Mouse (Mus musculus) CD4-positive helper T cell, adult 2 months (primary cell): ENCODE measurements at regions not wholly inside any gene's neighbourhood (a gene's known extent, or its start where the extent isn't known, plus 50 kb on each side); places are given as distances from the start of the nearest gene placed in this dataset.

Experiments used
- DNase-seq: peaks from one replicate; pipeline ENCODE4 v3.0.0-alpha.2; 2012; ENCODE audit warnings: low read depth, missing footprints, low spot score

GRCm38 (mm10) chr12:68683897-68684296 is 475.1 kb downstream of the Rps29 start:
- DNase-seq, result no peak

GRCm38 (mm10) chr12:68683176-68683575 is 475.8 kb downstream of the Rps29 start:
- DNase-seq, result no peak

DNA sequence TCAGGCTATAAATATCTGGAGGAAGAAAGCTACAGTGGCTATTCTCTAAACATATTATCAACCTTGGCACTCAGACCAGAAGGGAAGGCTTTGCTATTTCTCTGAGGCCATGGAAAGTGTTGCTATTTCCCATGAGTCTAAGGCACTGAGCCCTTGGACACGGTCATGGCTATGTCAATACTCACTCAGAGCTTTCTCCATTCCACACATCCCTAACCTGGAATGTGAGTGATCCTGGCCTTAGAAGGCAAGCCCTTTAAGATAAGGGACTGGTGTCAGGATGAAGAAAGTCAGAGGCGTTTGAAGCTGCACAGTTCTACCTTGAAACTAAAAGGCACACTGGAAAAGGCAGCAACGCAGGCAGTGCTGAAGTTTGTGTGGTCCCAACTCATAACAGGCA is 478.3 kb downstream of the Rps29 start:
- no peak for DNase-seq

- DNase-seq, result no peak
These were observed 482.8 kb downstream of the Rps29 start for GRCm38 (mm10) chr12:68676096-68676775.

DNA sequence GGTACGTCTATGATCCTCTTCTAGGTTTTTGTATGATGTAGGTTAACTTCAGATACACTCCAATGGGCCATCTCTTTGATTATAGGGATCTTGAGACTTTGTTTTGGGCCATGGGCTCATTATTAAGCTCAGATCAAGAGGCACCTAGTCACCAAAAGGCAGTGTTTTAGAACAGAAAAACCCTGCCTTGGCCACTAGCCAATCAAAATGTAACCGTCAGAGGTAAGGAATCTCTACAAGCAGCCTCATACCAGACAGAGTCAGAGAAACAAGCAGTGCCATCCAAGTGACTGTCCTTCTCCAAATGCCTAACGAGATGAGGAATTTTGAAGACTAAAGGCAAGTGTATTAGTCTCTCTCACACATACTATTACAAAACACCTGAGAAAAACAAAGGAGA is 487.0 kb downstream of the Rps29 start:
- no peak for DNase-seq

- DNase-seq, result no peak
These were observed 512.9 kb downstream of the Rps29 start for GRCm38 (mm10) chr12:68645901-68646585.

DNA sequence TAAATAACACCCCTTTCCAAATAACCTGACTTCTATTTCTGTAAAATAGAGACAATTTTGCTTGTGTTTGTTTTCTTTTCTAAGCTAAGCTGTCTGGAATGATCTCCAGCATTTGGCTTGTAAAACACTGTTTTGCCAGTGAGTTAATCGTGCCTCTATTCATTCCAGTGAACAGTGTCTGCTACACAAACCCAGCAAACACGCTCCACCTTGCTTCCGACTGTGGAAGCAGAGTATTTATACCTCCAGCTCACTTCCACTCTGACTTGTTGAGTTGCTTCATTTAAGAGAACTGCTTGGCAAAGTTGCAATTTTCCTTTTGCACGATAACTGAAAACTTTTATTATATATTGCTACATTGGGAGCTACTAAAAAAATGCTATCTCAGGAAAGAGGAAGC is 515.3 kb downstream of the Rps29 start:
- no peak for DNase-seq

DNA sequence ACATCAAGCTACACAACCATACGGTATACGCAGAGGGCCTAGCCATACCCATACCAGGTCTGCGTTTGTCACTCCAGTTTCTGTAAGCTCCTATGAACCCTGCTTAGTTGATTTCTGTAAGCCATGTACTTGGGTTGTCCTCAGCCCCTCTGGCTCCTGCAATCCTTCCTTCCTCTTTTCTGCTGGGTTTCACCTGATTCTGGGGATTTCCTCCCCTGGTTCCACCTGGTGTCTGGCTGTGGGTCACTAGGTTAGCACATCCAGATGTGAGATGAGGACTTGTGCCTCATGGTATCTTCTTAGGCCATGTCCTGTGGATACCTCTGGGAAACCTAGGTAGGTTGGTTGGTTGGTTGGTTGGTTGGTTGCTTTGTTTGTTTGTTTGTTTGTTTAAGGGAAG is 526.5 kb downstream of the Rps29 start:
- DNase-seq, result no peak

DNA sequence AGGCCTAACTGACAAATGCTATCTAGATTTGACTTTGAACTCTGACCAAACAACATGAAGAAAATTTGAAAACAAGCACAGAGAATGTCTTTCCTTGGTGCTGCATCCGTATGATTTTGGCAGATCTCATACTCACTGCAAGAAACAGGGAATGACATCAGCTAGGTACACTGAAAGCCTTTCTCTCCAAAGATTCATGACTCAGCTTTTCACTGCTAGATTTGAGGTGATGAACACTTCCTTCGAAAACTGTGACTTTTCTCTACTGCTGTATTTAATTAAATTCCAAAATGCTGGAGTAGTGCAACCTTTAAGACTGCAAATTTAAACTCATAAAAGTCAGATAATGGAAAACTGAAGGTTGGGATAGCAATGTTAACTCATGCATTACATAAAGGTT is 540.6 kb downstream of the Rps29 start:
- DNase-seq, result no peak

DNA sequence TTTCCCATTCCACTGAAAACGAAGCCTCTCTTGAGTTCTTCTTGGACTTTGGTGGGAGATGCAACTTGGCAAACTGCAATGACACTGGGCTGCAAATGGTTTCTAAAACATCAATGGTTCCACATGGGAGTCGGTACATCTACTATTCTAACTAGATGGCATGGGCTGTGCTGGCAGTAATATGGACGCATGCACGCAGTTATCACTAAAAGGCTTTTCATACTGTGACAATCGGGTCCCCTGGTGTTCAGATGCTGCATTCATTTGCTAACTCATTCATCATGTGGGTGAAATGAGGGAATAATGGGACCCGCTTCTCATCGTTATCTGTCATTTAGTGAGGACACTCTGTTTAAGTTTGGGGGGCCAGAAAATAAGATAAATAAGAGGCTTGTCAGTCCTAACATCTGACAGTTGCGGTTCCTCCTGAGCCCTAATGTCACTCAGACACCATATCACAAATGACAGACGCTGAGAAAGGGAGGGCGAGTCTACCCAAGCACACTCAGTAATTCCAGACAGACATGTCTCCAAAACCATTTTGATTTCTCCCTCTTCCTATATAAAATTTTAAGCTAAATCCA is 553.5 kb downstream of the Rps29 start:
- no peak for DNase-seq

GRCm38 (mm10) chr12:68604524-68605299 is 554.3 kb downstream of the Rps29 start:
- DNase-seq, result no peak

GRCm38 (mm10) chr12:68602682-68603081 is 556.3 kb downstream of the Rps29 start:
- no peak for DNase-seq

DNA sequence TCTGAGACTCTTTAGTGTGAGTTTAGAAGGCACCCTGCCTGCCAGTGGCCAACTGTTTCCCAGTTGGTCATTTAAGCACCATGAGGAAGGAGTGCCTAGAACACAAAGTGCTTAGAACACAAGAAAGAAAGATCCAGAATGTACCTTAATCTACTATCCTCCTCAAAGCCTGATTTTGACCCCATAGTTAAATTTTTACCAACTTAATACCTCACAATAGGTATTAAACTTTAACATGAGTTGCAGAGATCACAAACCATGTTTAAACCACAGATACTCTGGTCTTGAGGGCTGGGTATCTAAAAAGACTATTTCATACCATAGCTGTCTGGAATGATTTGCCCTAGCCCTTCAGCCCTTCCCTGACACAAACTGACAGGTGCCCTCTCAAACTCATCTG is 557.6 kb downstream of the Rps29 start:
- no peak for DNase-seq

DNA sequence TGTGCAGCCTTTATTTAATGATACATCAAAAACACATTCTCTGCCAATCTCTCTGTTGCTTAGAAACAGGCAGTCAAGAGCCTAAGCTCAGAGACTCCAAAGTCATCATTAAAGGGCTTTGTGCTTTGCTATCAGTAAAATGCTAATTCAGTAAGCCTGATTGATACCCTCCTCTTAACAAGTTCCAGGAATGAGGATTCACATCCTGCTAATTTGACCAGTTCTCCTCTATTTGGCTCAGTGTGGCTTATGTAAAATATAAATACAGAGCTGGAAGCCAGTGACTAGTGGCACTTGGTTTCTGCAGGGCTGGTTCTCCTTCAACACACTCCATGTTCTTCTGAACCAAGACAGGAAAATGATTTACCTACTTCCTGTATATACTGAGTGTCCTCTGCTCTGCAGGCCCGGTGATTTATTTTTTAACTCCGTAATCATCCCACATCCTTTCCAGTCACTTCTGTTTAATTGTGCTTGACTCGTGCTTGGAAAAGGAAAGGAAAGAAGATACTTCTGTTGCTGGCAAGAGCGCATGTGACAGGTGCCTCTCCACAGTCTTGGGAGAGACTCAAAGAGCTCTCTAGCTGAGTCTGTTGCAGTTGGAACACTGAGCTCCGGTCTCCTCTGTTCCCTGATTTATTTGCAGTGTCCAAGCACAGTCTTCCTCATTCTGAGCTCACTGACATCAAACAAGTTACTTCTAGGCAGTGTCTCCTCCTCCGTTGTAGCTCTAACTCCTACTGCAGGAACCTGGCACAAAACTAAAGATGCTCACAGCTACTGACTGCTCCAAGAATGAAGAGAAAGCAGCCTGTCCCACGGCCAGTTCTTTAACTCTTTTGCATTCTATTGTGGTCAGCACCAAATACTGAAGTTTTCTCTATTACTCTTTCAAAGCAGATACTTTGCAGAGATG is 559.0 kb downstream of the Rps29 start:
- DNase-seq, result no peak

DNA sequence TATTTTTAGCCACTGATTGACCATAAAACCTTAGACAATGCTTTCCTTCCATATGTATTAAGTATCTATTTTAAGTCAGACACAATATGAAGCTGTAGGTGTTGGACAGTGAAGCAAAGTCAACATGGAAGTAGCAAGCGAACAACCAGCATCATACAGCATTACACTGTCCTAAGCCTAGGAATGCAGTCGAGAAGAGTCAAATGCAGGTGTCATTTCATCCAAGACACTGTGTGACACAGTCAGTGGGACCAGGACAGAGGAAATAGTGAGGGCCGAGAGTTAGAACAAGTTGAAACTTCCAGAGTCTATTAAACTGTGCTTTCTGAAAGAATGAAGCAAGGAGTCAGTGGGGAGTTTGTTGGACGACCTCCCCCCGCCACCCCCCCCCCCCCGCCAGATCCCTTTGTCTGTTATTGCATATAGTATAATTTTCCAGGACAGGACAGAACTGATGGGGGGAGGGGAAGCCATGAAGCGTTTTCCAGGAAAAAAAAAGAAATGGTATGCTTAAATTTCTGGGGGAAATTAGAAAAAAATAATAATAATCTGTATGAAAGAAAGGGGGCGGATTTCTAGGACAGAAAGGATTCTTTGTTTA is 559.9 kb downstream of the Rps29 start:
- DNase-seq, result no peak

- DNase-seq, result no peak
These were observed 573.5 kb downstream of the Rps29 start for GRCm38 (mm10) chr12:68585524-68585872.

DNA sequence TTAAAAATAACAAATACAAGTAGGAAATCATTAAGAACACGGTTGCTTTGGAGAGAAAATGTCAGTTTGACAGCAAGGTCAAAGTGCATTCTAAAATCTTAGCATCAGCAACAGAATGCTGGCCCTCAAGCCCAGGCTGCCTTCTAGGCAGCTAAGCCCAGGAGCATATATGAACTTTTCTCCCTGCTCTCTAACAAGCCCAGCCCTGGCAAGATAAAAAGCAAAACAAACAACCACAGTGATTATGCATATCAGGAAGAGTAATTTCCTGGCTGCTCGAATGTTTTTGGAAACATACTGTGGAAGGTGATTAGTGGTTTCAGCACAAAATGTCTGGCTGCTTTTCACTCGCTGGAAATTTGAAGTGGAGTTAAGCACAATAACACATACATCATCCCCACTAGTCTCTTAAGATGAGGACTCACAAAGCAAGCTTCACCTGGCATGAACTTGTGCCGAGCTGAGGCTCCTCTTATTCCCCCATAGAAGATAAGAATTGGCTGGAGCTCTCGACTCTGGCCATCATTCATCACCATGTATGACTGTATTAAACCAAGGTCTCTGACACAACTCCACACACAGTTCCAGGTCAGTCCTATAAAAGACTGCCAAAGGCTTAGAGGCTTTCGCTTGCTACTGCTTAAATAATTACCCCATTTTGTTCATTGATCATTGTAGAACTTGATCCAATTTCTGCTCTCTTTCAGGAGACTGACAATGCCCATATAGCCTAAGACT is 574.0 kb downstream of the Rps29 start:
- no peak for DNase-seq

GRCm38 (mm10) chr12:68579909-68580308 is 579.1 kb downstream of the Rps29 start:
- DNase-seq, result no peak

- no peak for DNase-seq
These were observed 581.5 kb downstream of the Rps29 start for GRCm38 (mm10) chr12:68577453-68577852.

DNA sequence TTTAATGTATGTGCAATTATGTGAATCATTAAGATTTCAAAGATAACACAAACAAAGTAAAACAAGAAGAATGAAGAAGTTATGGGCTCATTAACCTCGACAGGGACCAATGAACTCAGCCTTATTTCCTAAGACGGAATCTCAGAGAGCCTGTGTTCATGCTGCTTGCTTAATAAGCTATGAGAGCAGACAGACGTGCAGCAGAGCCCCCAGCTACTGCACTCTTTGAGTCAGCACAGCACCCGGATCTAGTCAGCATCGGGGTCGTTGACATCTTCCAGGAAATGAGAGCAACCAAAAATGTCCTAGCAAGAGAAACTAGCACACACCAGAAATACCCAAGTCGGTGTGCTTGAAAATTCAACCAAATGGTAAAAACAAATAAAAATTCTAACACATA is 582.1 kb downstream of the Rps29 start:
- no peak for DNase-seq
